Mouse (Mus musculus): Measurements from ENCODE around the gene Cyfip1.
"Not testable (repeated sequence)": the region's sequence is repeated elsewhere in the genome, so short reads cannot be mapped to it uniquely, and the experiment has no call there.

The Cyfip1 gene

DNA sequence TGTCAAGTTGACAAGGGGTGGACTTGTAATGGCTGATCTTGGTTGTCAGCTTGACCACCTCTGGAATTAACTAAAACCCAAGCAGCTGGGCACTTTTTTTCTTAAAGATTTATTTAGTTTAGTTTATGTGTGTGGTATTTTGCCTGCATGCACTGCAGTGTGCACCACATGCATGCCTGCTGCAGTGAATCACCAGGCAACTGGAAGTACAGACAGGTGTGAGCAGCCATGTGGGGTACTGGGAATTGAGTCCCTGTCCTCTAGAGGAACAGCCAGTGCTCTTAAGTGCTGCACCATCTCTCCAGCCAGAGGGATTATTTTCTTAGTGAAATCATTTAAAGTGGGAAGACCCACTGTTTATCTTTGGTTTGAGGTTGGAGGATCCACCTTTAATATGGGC, 23.5 kb downstream of the Cyfip1 start:
- no peak for DNase-seq (ENCODE audit: extremely low read depth, low read depth, low spot score)

DNA sequence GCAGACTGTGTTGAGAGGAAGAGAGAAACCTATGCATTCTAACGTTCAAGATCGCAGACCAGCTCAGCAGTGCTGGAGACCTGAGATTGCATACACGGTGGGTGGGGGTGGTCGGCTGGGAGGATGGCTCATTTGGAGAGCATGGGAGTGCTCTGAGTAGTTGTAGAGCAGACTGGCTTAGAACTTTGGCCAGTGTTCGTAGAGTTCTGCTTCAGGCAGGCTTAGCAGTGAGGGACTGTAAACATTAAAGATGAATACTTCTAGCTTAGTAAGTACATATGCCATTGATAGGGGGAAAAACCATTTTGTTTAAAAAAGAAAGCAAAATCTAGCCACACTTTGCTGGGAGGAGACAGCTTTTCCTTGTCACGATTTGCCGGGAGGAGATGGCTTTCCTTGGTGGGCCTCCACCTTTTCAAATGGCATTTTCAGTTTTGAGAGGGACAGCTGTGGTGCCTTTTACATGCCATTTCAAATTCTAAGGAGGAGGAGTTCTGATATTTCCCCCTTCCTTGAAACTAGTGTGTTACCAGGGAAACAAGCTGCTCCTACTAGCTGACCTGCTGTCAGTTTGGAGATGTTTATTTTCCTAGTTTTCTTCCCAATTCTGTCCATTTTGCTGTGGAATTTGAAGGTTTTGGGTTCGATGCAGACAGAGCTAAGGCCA, 24.3 kb downstream of the Cyfip1 start:
- no peak for DNase-seq (ENCODE audit: extremely low read depth, low read depth, low spot score)

DNA sequence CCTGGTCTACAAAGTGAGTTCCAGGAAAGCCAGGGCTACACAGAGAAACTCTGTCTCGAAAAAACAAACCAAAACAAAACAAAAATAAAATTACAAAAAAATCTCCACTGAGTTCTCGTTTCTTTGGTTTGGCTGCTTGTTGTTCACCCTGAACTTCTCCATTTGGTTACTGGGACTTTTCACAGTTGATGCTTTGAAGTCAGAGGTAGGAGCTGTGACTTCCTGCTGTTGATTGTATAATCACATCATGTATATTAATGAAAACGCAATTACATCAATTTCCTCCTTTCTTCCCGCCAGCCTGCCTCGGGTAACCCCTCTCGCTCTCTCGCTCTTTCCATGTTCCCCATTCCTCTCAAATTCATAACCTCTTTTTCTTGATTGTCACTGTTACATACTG, 26.7 kb downstream of the Cyfip1 start:
- no peak for DNase-seq (ENCODE audit: extremely low read depth, low read depth, low spot score)

DNA sequence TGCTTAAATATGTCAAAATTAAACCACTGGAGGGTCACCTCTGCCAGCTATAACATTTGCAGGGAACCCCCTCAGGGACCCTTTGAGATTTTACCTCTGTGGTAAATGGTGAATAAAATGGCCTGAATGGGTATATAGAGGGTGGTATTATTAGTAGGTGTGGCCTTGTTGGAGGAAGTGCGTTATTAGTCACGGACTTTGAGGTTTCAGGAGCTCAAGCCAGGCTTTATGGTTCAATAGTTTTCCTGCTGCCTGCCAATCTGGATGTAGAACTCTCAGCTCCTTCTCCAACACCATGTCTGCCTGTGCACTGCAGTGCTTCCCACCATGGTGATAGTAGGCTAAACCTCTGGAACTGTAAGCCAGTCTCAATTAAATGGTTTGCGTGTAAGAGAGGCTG, 27.7 kb downstream of the Cyfip1 start:
- DNase-seq (ENCODE audit: extremely low read depth, low read depth, low spot score) = no peak

DNA sequence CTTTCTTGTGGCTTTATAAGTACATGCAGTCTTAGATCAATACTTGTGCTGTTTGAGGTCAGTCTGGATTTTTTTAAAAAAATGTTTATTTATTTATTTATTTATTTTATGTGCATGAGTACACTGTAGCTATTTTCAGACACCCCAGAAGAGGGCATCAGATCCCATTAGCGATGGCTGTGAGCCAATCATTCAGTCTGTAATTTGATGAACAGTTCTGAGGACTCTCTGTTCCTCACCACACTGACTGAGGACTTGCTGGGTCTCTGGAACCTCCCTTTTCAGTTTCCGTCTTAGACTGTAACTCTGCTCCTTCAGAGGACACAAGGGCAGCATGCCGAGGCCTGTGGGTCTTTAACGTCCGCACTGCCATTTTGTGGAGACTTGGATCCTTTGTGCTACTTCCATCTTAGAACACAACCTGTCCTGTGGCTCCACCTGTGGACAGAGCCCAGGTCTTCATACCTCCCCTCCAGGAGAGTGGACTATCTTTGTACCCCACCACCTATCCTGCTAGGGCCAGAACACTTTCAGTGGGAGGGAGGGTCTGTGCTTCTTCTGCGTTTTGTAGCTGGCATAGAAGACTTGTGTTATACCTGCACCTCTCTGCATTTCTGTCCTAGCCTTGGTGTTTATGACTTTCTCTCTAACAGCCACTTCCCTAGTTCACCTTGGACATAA, 28.9 kb downstream of the Cyfip1 start:
- DNase-seq (ENCODE audit: extremely low read depth, low read depth, low spot score) = no peak

DNA sequence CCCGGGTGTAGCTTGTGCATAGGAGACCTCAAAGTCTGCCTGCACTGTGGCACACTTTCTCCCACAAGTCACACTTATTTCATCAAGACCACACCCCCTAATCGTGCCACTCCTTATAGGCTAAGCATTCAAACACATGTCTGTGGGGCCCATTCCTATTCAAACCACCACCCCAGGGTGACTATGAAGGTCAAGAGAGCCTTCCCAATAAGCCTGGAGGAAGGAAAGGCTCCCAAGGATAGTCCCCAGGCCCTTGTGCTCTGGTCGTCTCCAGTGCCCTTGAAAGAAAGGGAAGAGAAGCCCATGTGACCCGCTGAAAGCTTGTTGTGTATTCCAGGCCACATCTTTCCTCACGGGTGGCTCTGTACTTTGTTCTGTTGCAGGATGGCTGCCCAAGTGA, 29.9 kb downstream of the Cyfip1 start:
- DNase-seq (ENCODE audit: extremely low read depth, low read depth, low spot score) = no peak

DNA sequence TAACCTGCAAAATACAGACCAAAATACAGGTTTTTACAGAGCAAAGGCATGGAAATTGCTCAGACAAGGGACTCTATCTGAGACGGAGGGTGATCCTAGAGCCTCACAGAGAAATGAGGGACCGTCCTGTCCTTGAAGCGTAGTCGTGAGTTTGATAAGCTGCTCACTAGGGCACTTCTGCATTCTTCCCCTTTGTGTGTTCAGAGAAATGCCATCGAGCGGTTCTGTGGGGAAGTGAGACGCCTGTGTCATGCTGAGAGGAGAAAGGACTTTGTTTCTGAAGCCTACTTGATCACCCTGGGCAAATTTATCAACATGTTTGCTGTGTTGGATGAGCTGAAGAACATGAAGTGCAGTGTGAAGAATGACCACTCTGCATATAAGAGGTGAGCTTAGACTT, 33.2 kb downstream of the Cyfip1 start:
- no peak for DNase-seq (ENCODE audit: extremely low read depth, low read depth, low spot score)

DNA sequence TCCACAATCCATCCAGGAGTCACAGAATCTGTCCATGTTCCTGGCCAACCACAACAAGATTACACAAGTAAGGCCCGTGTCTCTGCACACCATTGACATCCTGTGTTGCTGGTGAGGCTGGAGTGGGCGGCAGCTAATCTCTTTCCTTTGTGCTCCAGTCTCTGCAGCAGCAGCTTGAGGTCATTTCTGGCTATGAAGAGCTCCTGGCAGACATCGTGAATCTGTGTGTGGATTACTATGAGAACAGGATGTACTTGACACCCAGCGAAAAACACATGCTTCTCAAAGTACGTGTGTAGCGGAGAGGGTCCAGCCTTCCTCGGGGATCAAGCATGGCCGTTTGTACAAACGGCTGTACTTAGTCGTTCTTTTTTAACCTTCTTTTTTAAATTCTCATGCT, 36.2 kb downstream of the Cyfip1 start:
- DNase-seq (ENCODE audit: extremely low read depth, low read depth, low spot score) = peak; percentile 95

DNA sequence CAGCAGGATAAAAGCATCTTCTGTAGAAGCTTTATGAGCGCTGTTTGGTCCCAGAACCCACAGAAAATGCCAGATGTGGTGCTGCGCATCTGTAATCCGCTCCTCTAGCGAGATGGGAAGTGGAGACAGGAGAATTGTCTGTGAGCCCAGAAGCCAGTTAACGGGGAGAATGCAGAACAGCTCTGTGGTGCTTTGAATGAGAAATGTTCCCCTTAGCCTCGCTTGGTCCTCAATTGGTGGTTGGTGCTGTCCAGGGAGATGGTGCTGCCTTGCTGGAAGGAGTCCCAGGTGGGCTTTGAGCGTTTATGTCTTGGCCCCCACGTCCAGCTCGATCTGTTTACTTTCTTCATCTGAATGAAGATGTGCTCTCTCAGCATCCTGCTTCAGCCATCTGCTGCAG, 39.3 kb downstream of the Cyfip1 start:
- no peak for DNase-seq (ENCODE audit: extremely low read depth, low read depth, low spot score)

DNA sequence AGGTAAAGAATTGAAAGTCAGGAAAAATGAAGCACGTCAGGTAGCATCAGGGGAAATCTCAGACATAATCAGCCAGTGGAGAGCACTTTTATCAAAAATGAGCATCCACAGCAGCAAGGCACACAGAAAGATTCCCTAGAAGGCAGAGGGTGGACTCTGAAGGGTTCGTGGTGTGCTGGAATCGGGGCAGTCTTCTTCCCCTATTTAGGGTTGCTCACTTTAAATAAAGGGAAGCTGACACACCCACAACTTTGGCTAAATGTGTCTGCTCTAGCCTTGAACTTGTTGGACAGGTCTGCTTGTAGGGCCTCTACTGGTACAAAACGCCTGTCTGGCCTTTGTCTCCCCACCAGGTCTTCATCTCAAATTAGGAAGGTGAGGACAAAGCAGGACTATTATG, 47.1 kb downstream of the Cyfip1 start:
- no peak for DNase-seq (ENCODE audit: extremely low read depth, low read depth, low spot score)

DNA sequence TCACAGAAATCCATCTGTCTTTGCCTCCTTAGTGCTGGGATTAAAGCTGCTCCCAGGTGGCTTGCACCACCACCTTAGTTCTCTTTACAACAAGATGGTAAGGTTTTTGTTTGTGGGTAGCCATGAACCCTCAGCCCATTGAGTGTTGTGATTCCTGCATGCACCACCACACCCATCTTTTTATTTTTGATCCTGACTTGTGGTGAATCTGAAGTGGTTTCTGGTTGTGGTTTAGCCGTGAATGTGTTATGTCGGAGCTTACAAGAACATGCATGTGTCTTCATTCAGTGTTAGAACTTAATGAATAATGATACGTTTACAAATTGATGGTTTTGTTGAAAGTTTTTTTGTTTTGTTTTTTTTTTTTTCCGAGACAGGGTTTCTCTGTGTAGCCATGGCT, 48.5 kb downstream of the Cyfip1 start:
- no peak for DNase-seq (ENCODE audit: extremely low read depth, low read depth, low spot score)

DNA sequence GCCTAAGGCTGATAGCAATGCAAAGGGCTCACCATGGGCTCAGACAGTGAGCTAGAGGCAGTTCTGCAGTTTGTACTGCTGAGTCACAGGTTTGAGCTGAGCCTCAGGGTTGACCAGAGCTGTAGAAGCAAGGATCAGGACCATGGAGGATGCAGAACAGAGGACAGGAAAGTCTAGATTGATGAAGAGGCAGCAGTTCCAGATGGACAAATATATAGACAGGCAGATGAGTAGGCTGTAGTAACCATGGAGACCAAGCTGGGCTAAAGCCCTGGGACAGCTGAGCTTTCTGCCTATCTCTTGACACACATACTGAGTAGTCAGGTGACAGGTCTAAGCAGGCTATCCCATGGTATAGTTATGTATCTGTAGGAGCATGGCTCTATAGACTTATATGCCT, 49.2 kb downstream of the Cyfip1 start:
- no peak for DNase-seq (ENCODE audit: extremely low read depth, low read depth, low spot score)

DNA sequence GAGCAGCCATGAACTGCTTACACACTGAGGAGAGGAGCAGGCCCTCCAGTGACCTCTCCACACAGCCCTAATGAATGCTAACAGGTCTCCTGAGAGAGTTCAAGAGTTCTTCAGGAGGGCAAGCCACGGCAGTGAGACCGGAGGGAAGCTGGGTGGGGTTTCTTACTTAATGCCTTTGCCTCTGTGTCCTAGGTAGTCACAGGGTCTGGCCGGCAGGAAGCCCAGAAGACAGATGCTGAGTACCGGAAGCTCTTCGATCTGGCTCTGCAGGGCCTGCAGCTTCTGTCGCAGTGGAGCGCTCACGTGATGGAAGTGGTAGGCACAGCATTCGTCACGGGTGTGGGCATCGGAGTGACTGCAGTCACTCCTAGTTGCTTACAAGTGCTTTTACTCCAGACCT, 50.3 kb downstream of the Cyfip1 start:
- no peak for DNase-seq (ENCODE audit: extremely low read depth, low read depth, low spot score)

DNA sequence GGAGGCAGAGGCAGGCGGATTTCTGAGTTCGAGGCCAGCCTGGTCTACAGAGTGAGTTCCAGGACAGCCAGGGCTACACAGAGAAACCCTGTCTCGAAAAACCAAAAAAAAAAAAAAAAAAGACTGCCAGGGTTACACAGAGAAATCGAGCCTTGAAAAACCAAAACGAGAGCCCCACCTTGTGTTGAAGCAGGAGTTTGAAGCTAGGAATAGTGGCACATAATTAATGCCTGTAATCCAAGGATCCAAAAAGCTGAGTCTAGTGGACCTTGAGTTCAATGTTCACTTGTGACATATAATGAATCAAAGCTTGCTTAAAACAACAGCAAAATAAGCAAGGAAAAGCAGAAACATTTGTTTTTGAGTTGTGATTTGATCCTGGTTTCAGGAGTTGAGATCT, 62.2 kb downstream of the Cyfip1 start:
- DNase-seq (ENCODE audit: extremely low read depth, low read depth, low spot score) = no peak

DNA sequence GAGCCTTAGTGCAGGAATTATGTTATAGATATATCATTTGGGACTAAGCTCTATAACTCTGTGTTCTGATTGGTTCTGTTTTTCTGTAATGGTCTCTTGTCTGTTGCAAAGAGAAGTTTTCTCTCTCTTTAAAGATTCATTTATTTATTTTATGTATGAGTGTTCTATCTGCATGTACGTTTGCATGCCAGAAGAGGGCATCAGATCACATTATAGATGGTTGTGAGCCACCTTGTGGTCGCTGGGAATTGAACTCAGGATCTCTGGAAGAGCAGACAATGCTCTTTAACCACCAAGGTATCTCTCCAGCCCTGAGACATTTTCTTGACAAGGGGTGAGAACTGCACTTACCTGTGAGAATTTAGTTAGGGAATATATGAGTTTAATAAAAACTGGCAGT, 63.9 kb downstream of the Cyfip1 start:
- no peak for DNase-seq (ENCODE audit: extremely low read depth, low read depth, low spot score)

DNA sequence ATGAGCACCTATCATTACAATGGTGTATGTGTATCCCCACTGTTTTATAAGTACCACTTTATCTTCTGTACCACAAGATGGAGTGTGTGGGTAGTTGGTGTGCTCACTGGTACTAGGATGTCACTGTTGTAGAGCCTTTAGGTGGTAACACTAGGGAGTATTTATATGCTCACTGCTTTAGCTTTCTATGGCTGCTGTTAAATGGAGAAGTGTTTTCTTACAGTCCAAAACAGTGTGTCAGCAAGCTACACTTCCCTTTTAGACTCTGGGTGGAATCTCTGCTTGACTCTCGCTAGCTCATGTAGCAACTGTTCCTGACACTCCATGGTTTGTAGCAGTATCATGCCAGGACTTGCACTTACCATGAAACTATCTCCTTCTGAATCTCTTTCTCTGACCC, 68.0 kb downstream of the Cyfip1 start:
- DNase-seq (ENCODE audit: extremely low read depth, low read depth, low spot score) = no peak

DNA sequence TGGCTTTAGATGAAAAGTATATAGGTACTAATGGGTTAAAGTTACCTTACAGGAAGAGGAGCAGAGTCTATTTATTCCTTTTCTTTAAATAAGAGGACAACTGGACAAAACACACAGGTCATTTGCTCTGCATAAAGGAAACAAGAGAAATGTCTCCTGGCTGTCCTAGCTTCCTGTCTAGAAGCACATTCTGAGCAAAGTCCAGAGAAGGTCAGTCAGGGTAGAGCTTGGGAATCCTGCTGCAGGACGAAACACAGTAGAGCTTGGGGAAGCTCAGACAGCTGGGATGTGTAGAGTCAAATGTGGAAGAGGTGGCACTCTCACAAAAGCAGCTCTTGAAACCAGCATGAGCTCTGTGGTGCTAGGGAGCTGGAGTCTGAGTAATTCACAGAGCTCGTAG, 68.8 kb downstream of the Cyfip1 start:
- no peak for DNase-seq (ENCODE audit: extremely low read depth, low read depth, low spot score)

DNA sequence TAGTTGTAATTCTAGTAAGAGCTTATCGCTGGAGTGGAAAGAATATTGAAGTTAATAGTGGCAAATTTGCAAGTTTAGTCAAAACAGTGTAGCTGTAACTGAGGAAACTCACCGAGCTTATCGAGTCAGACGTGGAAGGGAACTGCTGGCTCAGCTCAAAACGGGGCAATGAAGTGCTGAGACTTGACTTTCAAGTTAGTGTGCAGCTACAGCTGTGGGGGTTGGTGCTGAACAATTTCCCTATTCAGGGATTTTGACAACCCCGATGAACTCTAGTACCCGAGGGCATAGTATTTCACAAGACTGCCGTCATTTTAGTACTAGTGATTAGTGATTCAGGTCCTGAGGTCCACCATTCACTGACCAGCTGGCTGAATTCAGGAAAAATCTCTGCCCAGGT, 69.8 kb downstream of the Cyfip1 start:
- DNase-seq (ENCODE audit: extremely low read depth, low read depth, low spot score) = no peak

DNA sequence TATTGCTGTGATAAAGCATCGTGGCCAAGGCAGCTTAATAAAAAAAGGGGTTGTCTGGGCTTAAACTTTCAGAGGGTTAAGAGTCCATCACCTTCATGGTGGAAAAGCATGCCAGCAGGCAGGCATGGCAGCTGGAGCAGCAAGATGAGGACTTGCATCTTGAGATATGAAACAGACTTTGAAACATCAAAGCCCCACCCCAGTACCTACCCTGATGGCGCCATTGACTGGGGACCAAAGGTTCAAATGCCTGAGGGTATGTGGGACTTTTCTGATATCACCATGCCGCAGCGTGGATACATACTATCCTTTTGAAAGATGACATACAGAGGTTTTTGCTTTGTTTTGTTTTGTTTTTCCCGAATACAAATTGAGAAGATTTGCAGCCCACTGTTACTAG, 70.6 kb downstream of the Cyfip1 start:
- no peak for DNase-seq (ENCODE audit: extremely low read depth, low read depth, low spot score)

DNA sequence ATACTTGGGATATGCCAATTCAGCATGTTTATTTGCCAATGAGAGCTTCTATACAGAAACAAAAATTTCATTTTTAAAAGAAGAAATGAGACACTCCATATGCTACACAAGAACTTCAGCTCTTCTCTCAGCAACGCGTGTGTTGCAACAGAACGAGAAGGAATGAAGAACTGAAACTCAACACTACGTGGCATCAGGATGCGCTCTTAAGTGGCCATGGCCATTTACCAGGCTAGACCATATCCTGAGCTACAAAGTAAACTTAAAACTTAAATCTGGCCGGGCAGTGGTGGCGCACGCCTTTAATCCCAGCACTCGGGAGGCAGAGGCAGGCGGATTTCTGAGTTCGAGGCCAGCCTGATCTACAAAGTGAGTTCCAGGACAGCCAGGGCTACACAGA, 76.8 kb downstream of the Cyfip1 start:
- DNase-seq (ENCODE audit: extremely low read depth, low read depth, low spot score) = not testable (repeated sequence)

DNA sequence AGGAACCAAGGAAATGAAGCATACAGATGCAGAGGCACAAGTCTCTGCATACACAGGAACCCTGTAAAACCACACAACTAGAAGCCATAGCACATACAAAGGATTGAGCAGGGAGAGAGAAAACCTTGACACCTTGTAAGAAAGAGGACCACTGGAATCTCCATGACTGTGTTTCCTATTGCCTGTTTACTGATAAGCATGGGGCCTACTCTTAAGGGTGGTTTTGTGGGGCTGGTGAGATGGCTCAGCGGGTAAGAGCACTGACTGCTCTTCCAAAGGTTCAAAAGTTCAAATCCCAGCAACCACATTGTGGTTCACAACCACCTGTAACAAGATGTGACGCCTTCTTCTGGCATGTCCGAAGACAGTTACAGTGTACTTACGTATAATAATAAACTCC, 85.7 kb downstream of the Cyfip1 start:
- no peak for DNase-seq (ENCODE audit: extremely low read depth, low read depth, low spot score)

DNA sequence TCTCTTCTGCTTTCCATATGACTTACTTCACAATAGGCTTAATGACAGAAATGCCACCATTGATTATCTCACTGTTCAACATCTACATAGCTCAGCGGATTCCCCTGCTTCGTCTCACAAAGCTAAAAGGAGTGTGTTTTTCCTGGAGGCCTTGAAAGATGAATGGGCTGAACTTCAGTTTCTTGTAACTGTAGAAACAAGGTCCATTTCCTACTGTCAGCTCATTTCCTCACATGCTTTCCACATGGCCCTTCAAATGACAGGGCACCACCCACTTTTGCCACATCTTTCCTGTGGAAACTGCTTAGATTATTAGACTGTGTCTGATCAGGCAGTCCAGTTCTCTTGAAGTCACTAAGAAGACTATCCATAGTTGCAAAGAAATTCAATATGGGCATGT, 87.1 kb downstream of the Cyfip1 start:
- no peak for DNase-seq (ENCODE audit: extremely low read depth, low read depth, low spot score)

DNA sequence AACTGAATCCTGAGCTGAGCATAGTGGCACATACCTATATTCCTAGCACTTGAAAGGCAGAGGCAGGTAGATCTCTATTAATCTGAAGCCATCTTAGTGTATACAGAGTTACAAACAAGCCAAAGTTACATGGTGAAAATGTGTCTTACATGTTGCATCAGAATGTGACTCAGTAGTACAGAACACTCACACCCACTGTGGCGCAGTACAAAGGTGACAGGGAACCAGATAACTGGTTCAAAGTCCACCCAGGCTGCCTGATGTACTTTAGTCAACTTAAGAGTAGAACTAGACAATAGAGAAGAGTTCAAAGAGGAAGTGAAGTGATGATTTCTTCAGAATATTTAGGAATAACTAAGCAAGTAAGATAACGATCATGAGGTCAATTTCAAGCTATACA, 93.5 kb downstream of the Cyfip1 start:
- no peak for DNase-seq (ENCODE audit: extremely low read depth, low read depth, low spot score)
